In genomic region chr1:132245010-132245409, GRCm38 (mm10) we compare ENCODE assay signal across 28 mouse cellular contexts. TPM values are rescaled to one million over a fixed set of nuclear protein-coding genes. Genes with fewer than 3 reads are reported as not detected.
DNase-seq lines count a peak whose midpoint lies in the region; ATAC-seq and TF ChIP-seq lines count a peak whose summit lies in the region.
"Had no signal": no experiment of that assay in that cellular context is flagged by ENCODE, and none has a peak within 500 bp of the region (broad histone marks: within the 10 kb centered on the region; RNA-seq: fewer than 3 reads in every experiment).

No protein-coding gene starts in this region.

- no peaks in the 10 kb centered on the region for H3K9me3 ChIP-seq in liver, postnatal 0 days (ENCODE audit: low read length)
- H3K9me3 ChIP-seq in liver, embryonic 11.5 days (ENCODE audit: control insufficient read depth, low read length) = no peaks in the 10 kb centered on the region
- H3K9me3 ChIP-seq in liver, embryonic 15.5 days (replicated peaks) = no peaks in the 10 kb centered on the region
- H3K9me3 ChIP-seq: embryonic facial prominence, embryonic 15.5 days; forebrain, embryonic 15.5 days; heart, embryonic 15.5 days; hindbrain, embryonic 13.5 days had no signal

- ATAC-seq in liver, postnatal 0 days = no peak
- ATAC-seq in liver, embryonic 11.5 days (replicated peaks; ENCODE audit: low FRiP score) = peak; percentile 76
- ATAC-seq in liver, embryonic 15.5 days (ENCODE audit: insufficient read depth) = peak; percentile 66
- ATAC-seq: forebrain, embryonic 15.5 days; hindbrain, postnatal 0 days had no signal

- H3K27me3 ChIP-seq in liver, postnatal 0 days (ENCODE audit: insufficient read depth, low read length) = no peaks in the 10 kb centered on the region
- no peaks in the 10 kb centered on the region for H3K27me3 ChIP-seq in liver, embryonic 11.5 days (replicated peaks; ENCODE audit: control insufficient read depth, insufficient read depth, low read length)
- H3K27me3 ChIP-seq in liver, embryonic 15.5 days = no peaks in the 10 kb centered on the region
- H3K27me3 ChIP-seq: embryonic facial prominence, embryonic 15.5 days; forebrain, embryonic 15.5 days; heart, embryonic 15.5 days had no signal

- no peak overlapping the region for H3K27ac ChIP-seq in liver, postnatal 0 days (ENCODE audit: low read depth)
- no peak overlapping the region for H3K27ac ChIP-seq in liver, embryonic 11.5 days (ENCODE audit: low read depth, low read length)
- no peak overlapping the region for H3K27ac ChIP-seq in liver, embryonic 15.5 days (replicated peaks)
- H3K27ac ChIP-seq: embryonic facial prominence, embryonic 15.5 days; forebrain, embryonic 15.5 days; heart, embryonic 15.5 days; hindbrain, embryonic 13.5 days; hindbrain, postnatal 0 days had no signal

- no peak for TF ChIP-seq CTCF in liver, postnatal 0 days (IDR thresholded peaks at IDR 0.05; ENCODE audit: low read depth)

- H3K4me2 ChIP-seq in liver, postnatal 0 days (ENCODE audit: low read depth, low read length) = no peak overlapping the region
- H3K4me2 ChIP-seq in liver, embryonic 11.5 days = no peak overlapping the region
- H3K4me2 ChIP-seq in liver, embryonic 15.5 days = no peak overlapping the region
- H3K4me2 ChIP-seq: embryonic facial prominence, embryonic 15.5 days; forebrain, embryonic 15.5 days; heart, embryonic 15.5 days; hindbrain, embryonic 13.5 days had no signal

- TF ChIP-seq EP300 in liver, postnatal 0 days (IDR thresholded peaks at IDR 0.05; ENCODE audit: low read depth) = no peak

- H3K36me3 ChIP-seq in liver, postnatal 0 days (replicated peaks; ENCODE audit: insufficient read depth, low read length) = no peaks in the 10 kb centered on the region
- H3K36me3 ChIP-seq in liver, embryonic 11.5 days (ENCODE audit: control insufficient read depth, insufficient read depth, low read length) = no peaks in the 10 kb centered on the region
- H3K36me3 ChIP-seq in liver, embryonic 15.5 days (replicated peaks) = no peaks in the 10 kb centered on the region
- H3K36me3 ChIP-seq: embryonic facial prominence, embryonic 15.5 days; forebrain, embryonic 15.5 days; heart, embryonic 15.5 days had no signal

- H3K4me3 ChIP-seq in liver, postnatal 0 days (ENCODE audit: low read depth, low read length) = no peak overlapping the region
- no peak overlapping the region for H3K4me3 ChIP-seq in liver, embryonic 11.5 days (ENCODE audit: low read depth, low read length)
- no peak overlapping the region for H3K4me3 ChIP-seq in liver, embryonic 15.5 days (replicated peaks)
- H3K4me3 ChIP-seq: embryonic facial prominence, embryonic 15.5 days; erythroblast, embryonic 14.5 days; forebrain, embryonic 15.5 days; heart, embryonic 15.5 days; hindbrain, embryonic 13.5 days had no signal

- H3K4me1 ChIP-seq in liver, postnatal 0 days (ENCODE audit: insufficient read depth) = no peaks in the 10 kb centered on the region; the same call in 1 of the 2 replicates
- peaks cover 17% of the 10 kb centered on the region for H3K4me1 ChIP-seq in liver, embryonic 11.5 days (replicated peaks; ENCODE audit: control insufficient read depth, insufficient read depth, low read length)
- peaks cover 28% of the 10 kb centered on the region for H3K4me1 ChIP-seq in liver, embryonic 15.5 days (replicated peaks)
- H3K4me1 ChIP-seq: embryonic facial prominence, embryonic 15.5 days; forebrain, embryonic 15.5 days; heart, embryonic 15.5 days; hindbrain, embryonic 13.5 days had no signal

- intact Hi-C loops in left cerebral cortex, postnatal 25 days (cut with DNase I) = no loop called here

- peak; percentile 42 for DNase-seq in liver
- DNase-seq in liver, postnatal 0 days = no peak
- no peak for DNase-seq in liver, embryonic 11.5 days (ENCODE audit: low spot score)
- DNase-seq in left cerebral cortex, postnatal 25 days (ENCODE audit: low spot score in 2 of 2) = no peak
- DNase-seq in retina, postnatal 1 day = no peak
- no peak for DNase-seq in kidney, adult 9 months
- DNase-seq: adrenal gland, adult 8-10 months; cerebellum, adult 11 months; cerebellum, adult 8-10 months; cerebellum, postnatal 14 days; embryo, embryonic 11 days; gastrocnemius, postnatal 14 days; heart, postnatal 14 days had no signal

- H3K9ac ChIP-seq in liver, postnatal 0 days (replicated peaks) = no peak overlapping the region
- no peak overlapping the region for H3K9ac ChIP-seq in liver, embryonic 11.5 days (ENCODE audit: low read depth, low read length)
- H3K9ac ChIP-seq in liver, embryonic 15.5 days = no peak overlapping the region
- H3K9ac ChIP-seq: embryonic facial prominence, embryonic 15.5 days; forebrain, embryonic 15.5 days; heart, embryonic 15.5 days; hindbrain, embryonic 13.5 days had no signal

- WGBS in liver, postnatal 0 days (ENCODE audit: insufficient replicate concordance) = 59% methylated on average over 5 of the region's 5 CpGs
- WGBS in liver, embryonic 11.5 days = 57% methylated on average over 5 of the region's 5 CpGs
- WGBS in liver, embryonic 15.5 days (ENCODE audit: insufficient replicate concordance) = 38% methylated on average over 5 of the region's 5 CpGs

RNA-seq across cellular contexts. Expression of gene Gm10188, which starts 15.4 kb away (rescaled TPM):
- not detected in 2 replicates for polyA plus RNA-seq in liver, postnatal 0 days (2015; fragmentation: Nextera tagmentation; extraction: Ambion mirVana)
- polyA plus RNA-seq in liver, embryonic 11.5 days (2014; fragmentation: Nextera tagmentation; extraction: Ambion mirVana) = not detected in 2 replicates
- not detected in 2 replicates for polyA plus RNA-seq in liver, embryonic 15.5 days (2015; fragmentation: Nextera tagmentation; extraction: Ambion mirVana)
- total RNA-seq in left cerebral cortex, postnatal 25 days (2021) = not detected
- total RNA-seq: adrenal gland, adult 8-10 months; adrenal gland, postnatal 4 days; CH12.LX; common myeloid progenitor, adult 5-6 weeks; gastrocnemius, postnatal 14 days; heart, postnatal 14 days; hematopoietic stem cell, adult 5-6 weeks; hindbrain, postnatal 0 days had no signal
- polyA plus RNA-seq: brain, embryonic 14.5 days; embryonic facial prominence, embryonic 11.5 days; embryonic facial prominence, embryonic 15.5 days; erythroblast, embryonic 14.5 days; forebrain, embryonic 11.5 days; gonadal fat pad, adult 2 months; heart, embryonic 15.5 days had no signal

RNA-seq across cellular contexts. Expression of gene Klhdc8a, which starts 53.4 kb away (rescaled TPM):
- 0.32 and 0.40 TPM in 2 replicates for polyA plus RNA-seq in liver, postnatal 0 days (2015; fragmentation: Nextera tagmentation; extraction: Ambion mirVana)
- polyA plus RNA-seq in liver, embryonic 11.5 days (2014; fragmentation: Nextera tagmentation; extraction: Ambion mirVana) = 0.05 TPM in 1 of 2 replicates, not detected in the other
- polyA plus RNA-seq in liver, embryonic 15.5 days (2015; fragmentation: Nextera tagmentation; extraction: Ambion mirVana) = 0.07 and 0.08 TPM in 2 replicates
- 10 to 100 TPM; 11.3 to 14.1 TPM for total RNA-seq in left cerebral cortex, postnatal 25 days (2021)
- total RNA-seq: CH12.LX; common myeloid progenitor, adult 5-6 weeks; hematopoietic stem cell, adult 5-6 weeks had no signal
- polyA plus RNA-seq: erythroblast, embryonic 14.5 days had no signal

RNA-seq across cellular contexts. Expression of gene AC124108.1, which starts 53.8 kb away (rescaled TPM):
- polyA plus RNA-seq in liver, postnatal 0 days (2015; fragmentation: Nextera tagmentation; extraction: Ambion mirVana) = not detected in 2 replicates
- polyA plus RNA-seq in liver, embryonic 11.5 days (2014; fragmentation: Nextera tagmentation; extraction: Ambion mirVana) = 0.04 and 0.08 TPM in 2 replicates
- polyA plus RNA-seq in liver, embryonic 15.5 days (2015; fragmentation: Nextera tagmentation; extraction: Ambion mirVana) = not detected in 2 replicates
- 1 to 10 TPM; 4.7 to 5.8 TPM for total RNA-seq in left cerebral cortex, postnatal 25 days (2021)
- total RNA-seq: CH12.LX; common myeloid progenitor, adult 5-6 weeks; gastrocnemius, postnatal 14 days; heart, postnatal 14 days; hematopoietic stem cell, adult 5-6 weeks had no signal
- polyA plus RNA-seq: erythroblast, embryonic 14.5 days; heart, embryonic 15.5 days had no signal

RNA-seq across cellular contexts. Expression of gene Lemd1, which starts 53.8 kb away (rescaled TPM):
- not detected in 2 replicates for polyA plus RNA-seq in liver, postnatal 0 days (2015; fragmentation: Nextera tagmentation; extraction: Ambion mirVana)
- 0.27 TPM in 1 of 2 replicates, not detected in the other for polyA plus RNA-seq in liver, embryonic 11.5 days (2014; fragmentation: Nextera tagmentation; extraction: Ambion mirVana)
- not detected in 2 replicates for polyA plus RNA-seq in liver, embryonic 15.5 days (2015; fragmentation: Nextera tagmentation; extraction: Ambion mirVana)
- total RNA-seq in left cerebral cortex, postnatal 25 days (2021) = 1 to 10 TPM; 4.2 to 7.3 TPM
- total RNA-seq: CH12.LX; common myeloid progenitor, adult 5-6 weeks; gastrocnemius, postnatal 14 days; heart, postnatal 14 days; hematopoietic stem cell, adult 5-6 weeks had no signal
- polyA plus RNA-seq: erythroblast, embryonic 14.5 days; heart, embryonic 15.5 days had no signal
